Mouse (Mus musculus) neural tube, embryonic 14.5 days (tissue): Measurements from ENCODE around the gene Wnt3. TPM values are rescaled to one million over a fixed set of nuclear protein-coding genes. Genes with fewer than 3 reads are reported as not detected.

ENCODE experiments used
- ATAC-seq: fragments of 200-750 bp; cut with Nextera tagmentation; 2 replicates; pipeline ENCODE4 v1.8.0; 2017; ENCODE audit warnings: low read depth, mild to moderate bottlenecking, moderate TSS enrichment, moderate library complexity
- H3K27ac ChIP-seq: fragments of 300-500 bp; sonication (generic); 2 replicates; pipeline ENCODE4 v1.5.1; 2014; ENCODE audit warnings: low read depth, mild to moderate bottlenecking, control low read depth, low read length, moderate library complexity, mixed read lengths
- H3K27me3 ChIP-seq: fragments of 300-500 bp; sonication (generic); 2 replicates; pipeline ENCODE4 v1.6.1; 2014; ENCODE audit warnings: low read length; ENCODE audit not compliant: control insufficient read depth, insufficient read depth
- H3K36me3 ChIP-seq: fragments of 300-500 bp; sonication (generic); 2 replicates; pipeline ENCODE4 v1.6.1; 2014; ENCODE audit warnings: low read length, mixed read lengths; ENCODE audit not compliant: control insufficient read depth, insufficient read depth
- H3K4me1 ChIP-seq: fragments of 300-500 bp; sonication (generic); 2 replicates; pipeline ENCODE4 v1.6.1; 2014; ENCODE audit warnings: low read length; ENCODE audit not compliant: control insufficient read depth, insufficient read depth
- H3K4me2 ChIP-seq: fragments of 300-500 bp; sonication (generic); 2 replicates; pipeline ENCODE4 v1.6.1; 2014; ENCODE audit warnings: mild to moderate bottlenecking, low read depth, low read length, control low read depth
- H3K4me3 ChIP-seq: fragments of 300-500 bp; sonication (generic); 2 replicates; pipeline ENCODE4 v1.5.1; 2014; ENCODE audit warnings: low read depth, low read length, control low read depth, mixed read lengths
- H3K9ac ChIP-seq: fragments of 300-500 bp; sonication (generic); replicated peaks from 2 replicates; pipeline ENCODE4 v1.6.1; 2014; ENCODE audit warnings: low read depth, mild to moderate bottlenecking, control low read depth, low read length, mixed read lengths
- H3K9me3 ChIP-seq: fragments of 300-500 bp; sonication (generic); 2 replicates; pipeline ENCODE4 v1.6.1; 2016; ENCODE audit warnings: low read length; ENCODE audit not compliant: control insufficient read depth
- WGBS: fragments of 180-500 bp; shearing (Covaris S2); extraction: QIAGEN DNeasy Blood & Tissue Kit; methylation state at CpG from one replicate; pipeline ENCODE4 v1.1.7; 2014; 5-methylcytosine and 5-hydroxymethylcytosine counted together
- polyA plus RNA-seq: library from polyadenylated mRNA; unstranded; fragments of >200 nt; fragmentation: Nextera tagmentation; extraction: Ambion mirVana; gene quantifications from 2 replicates; pipeline ENCODE4 v1.2.1, GENCODE M21; 2014

Gene Wnt3
- polyA plus RNA-seq, 1 experiment from 2014 or later: 11.2 TPM

DNA sequence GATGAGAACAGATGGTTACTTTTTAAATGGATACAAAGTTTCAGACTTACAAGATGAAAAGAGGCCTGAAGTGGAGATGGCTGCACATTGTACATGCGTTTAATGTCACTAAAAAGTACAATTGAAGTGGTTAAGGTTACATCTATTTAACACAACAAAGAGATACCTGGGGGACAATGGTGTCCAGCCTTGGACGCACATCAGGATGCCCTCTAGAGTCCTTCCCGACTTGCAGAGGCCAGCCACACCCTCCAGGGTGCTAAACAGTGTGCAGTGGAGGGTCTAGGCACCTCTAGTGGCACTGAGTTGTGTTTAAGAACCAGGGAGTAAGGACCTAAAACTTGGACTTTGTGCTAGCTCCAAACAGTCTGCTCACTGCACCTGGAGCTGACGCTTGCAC, 90.5 kb downstream of the Wnt3 start:
- Histone ChIP-seq H3K4me2 (no peak overlapping the region), H3K9ac (no peak overlapping the region), H3K27me3 (no peaks in the 10 kb centered on the region), H3K36me3 (0 out of 2 replicates have a peak, but pooled peaks cover 8% of the 10 kb centered on the region), H3K27ac (no peak overlapping the region), H3K9me3 (no peaks in the 10 kb centered on the region), H3K4me1 (no peaks in the 10 kb centered on the region), H3K4me3 (no peak overlapping the region)
- WGBS: 90% methylated on average over 4 of the region's 4 CpGs
- no peak for ATAC-seq

DNA sequence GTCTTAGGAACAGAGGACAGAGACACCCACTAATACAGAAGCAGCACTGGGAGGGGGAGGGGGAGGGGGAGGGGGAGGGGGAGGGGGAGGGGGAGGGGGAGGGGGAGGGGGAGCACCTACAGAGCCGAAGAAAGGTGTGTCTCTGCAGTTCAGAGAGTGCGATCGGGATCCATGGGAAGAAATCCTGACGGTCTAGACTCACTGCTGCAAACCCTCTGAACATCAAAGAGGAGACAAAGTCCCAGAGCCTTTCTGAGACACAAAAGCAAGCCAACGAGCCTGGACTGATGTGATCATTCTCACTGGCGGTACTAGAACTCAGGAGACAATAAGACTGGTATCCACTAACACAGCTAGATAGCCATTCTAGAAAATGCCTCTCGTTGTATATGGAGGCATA, 91.4 kb downstream of the Wnt3 start:
- 68% methylated on average over 7 of the region's 7 CpGs for WGBS
- no peak overlapping the region for H3K4me2 ChIP-seq
- no peak overlapping the region for H3K9ac ChIP-seq
- no peaks in the 10 kb centered on the region for H3K27me3 ChIP-seq
- no peaks in the 10 kb centered on the region for H3K4me1 ChIP-seq
- H3K9me3 ChIP-seq: no peaks in the 10 kb centered on the region
- 0 out of 2 replicates have a peak, but pooled peaks cover 3% of the 10 kb centered on the region for H3K36me3 ChIP-seq
- ATAC-seq: no peak
- H3K27ac ChIP-seq: no peak overlapping the region
- no peak overlapping the region for H3K4me3 ChIP-seq

Other genes with a start within 250 kb of the Wnt3 start
- gene Gm884, start 153.0 kb upstream of the Wnt3 start, polyA plus RNA-seq: not detected in 2 replicates
- gene Lyzl6, start 135.3 kb upstream of the Wnt3 start, polyA plus RNA-seq: not detected in 2 replicates
- 0.27 TPM in 1 of 2 replicates, not detected in the other for gene Rprml, start 124.6 kb upstream of the Wnt3 start, polyA plus RNA-seq
- gene Gosr2, start 76.3 kb upstream of the Wnt3 start, polyA plus RNA-seq: 76.3 and 88.8 TPM in 2 replicates
- gene Wnt9b, start 24.3 kb upstream of the Wnt3 start, polyA plus RNA-seq: 0.14 and 0.25 TPM in 2 replicates
- 194 and 217 TPM in 2 replicates for gene Nsf, start 179.9 kb downstream of the Wnt3 start, polyA plus RNA-seq
- 172 and 174 TPM in 2 replicates for gene Arf2, start 192.6 kb downstream of the Wnt3 start, polyA plus RNA-seq